Mouse (Mus musculus): ENCODE data around the gene Trip13.

- TF ChIP-seq POLR2A (IDR thresholded peaks at IDR 0.05; ENCODE audit: borderline replicate concordance, extremely low read depth, insufficient read depth, insufficient read length, poor library complexity, severe bottlenecking) (no peak), CTCF (IDR thresholded peaks at IDR 0.05; ENCODE audit: borderline replicate concordance, extremely low read depth, insufficient read depth, insufficient read length) (no peak)
These were observed 39.4 kb upstream of the Trip13 start for GRCm38 (mm10) chr13:73976935-73977334.

Measured in brain, embryonic 14.5 days (tissue).